Mouse (Mus musculus): ENCODE data around the gene Plekhg5.

Plekhg5 gene

GRCm38 (mm10) chr4:152097911-152098799 is 25.9 kb downstream of the Plekhg5 start:
- DNase-seq: no peak

GRCm38 (mm10) chr4:152100541-152100940 is 28.2 kb downstream of the Plekhg5 start:
- no peak for DNase-seq

- no peak for DNase-seq
These were observed 28.9 kb downstream of the Plekhg5 start for GRCm38 (mm10) chr4:152101081-152101653.

GRCm38 (mm10) chr4:152101921-152102320 is 29.6 kb downstream of the Plekhg5 start:
- no peak for DNase-seq

GRCm38 (mm10) chr4:152103025-152103424 is 30.7 kb downstream of the Plekhg5 start:
- peak; percentile 74 to 80 for DNase-seq

- no peak for DNase-seq
These were observed 34.4 kb downstream of the Plekhg5 start for GRCm38 (mm10) chr4:152106746-152107145.

- DNase-seq: no peak
These were observed 35.2 kb downstream of the Plekhg5 start for GRCm38 (mm10) chr4:152107493-152107892.

- DNase-seq: no peak
These were observed 35.7 kb downstream of the Plekhg5 start for GRCm38 (mm10) chr4:152107971-152108509.

- DNase-seq: no peak
These were observed 36.4 kb downstream of the Plekhg5 start for GRCm38 (mm10) chr4:152108673-152109072.

- no peak for DNase-seq
These were observed 37.2 kb downstream of the Plekhg5 start for GRCm38 (mm10) chr4:152109509-152109908.

GRCm38 (mm10) chr4:152110689-152111088 is 38.4 kb downstream of the Plekhg5 start:
- DNase-seq: no peak

GRCm38 (mm10) chr4:152112329-152112728 is 40.0 kb downstream of the Plekhg5 start:
- DNase-seq: no peak

GRCm38 (mm10) chr4:152114080-152114479 is 41.8 kb downstream of the Plekhg5 start:
- no peak for DNase-seq

GRCm38 (mm10) chr4:152115921-152116612 is 43.8 kb downstream of the Plekhg5 start, which contains the start of gene Tnfrsf25:
TSS of gene Tnfrsf25 (plus strand) at chr4:152115934.
- DNase-seq: peak; percentile 50 to 63

GRCm38 (mm10) chr4:152117538-152117937 is 45.2 kb downstream of the Plekhg5 start:
- no peak for DNase-seq

- no peak for DNase-seq
These were observed 47.3 kb downstream of the Plekhg5 start for GRCm38 (mm10) chr4:152119396-152120292.

- DNase-seq: peak; percentile 49 to 68
These were observed 48.2 kb downstream of the Plekhg5 start for GRCm38 (mm10) chr4:152120311-152121182.

GRCm38 (mm10) chr4:152121183-152121505 is 48.8 kb downstream of the Plekhg5 start:
- no peak for DNase-seq

- no peak for DNase-seq
These were observed 52.2 kb downstream of the Plekhg5 start for GRCm38 (mm10) chr4:152124361-152124961.

- no peak for DNase-seq
These were observed 53.1 kb downstream of the Plekhg5 start for GRCm38 (mm10) chr4:152125161-152126025.
